Mouse (Mus musculus): ENCODE data around the gene Stag1. TPM values are rescaled to one million over a fixed set of nuclear protein-coding genes. Genes with fewer than 3 reads are reported as not detected.

The Stag1 gene
- total RNA-seq, 2 experiments from 2014 or later: 177 to 229 TPM

GRCm38 (mm10) chr9:101002053-101002452, 404.5 kb downstream of the Stag1 start:
- ATAC-seq (replicated peaks; ENCODE audit: low FRiP score, poor library complexity, severe bottlenecking): no peak

GRCm38 (mm10) chr9:101002841-101003240, 405.2 kb downstream of the Stag1 start:
- ATAC-seq (replicated peaks; ENCODE audit: low FRiP score, poor library complexity, severe bottlenecking): no peak

DNA sequence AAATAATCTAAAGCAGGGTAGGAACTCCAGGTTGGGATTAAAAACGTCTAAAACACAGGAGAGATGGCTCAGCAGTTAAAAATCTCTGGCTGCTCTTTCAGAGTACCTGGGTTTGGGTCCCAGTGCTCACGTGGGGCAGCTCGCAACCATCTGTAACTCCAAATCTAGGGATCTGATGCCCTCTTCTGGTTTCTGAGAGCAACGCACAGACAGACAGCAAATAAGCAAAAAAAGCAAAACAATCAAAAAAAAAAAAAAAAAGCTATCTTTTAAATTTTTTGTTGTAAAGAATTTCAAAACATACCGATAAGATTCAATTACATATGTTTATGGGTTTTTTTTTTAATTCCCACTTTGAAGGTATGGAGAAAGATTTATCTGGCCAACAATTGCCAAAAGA, 405.7 kb downstream of the Stag1 start:
- no peak for ATAC-seq (replicated peaks; ENCODE audit: low FRiP score, poor library complexity, severe bottlenecking)

- ATAC-seq (replicated peaks; ENCODE audit: low FRiP score, poor library complexity, severe bottlenecking): no peak
These were observed 408.3 kb downstream of the Stag1 start for GRCm38 (mm10) chr9:101005866-101006265.

Other genes with a start within 250 kb of the Stag1 start
- gene Il20rb, start 111.0 kb upstream of the Stag1 start, total RNA-seq (2015; ENCODE audit: low replicate concordance): not detected in 2 replicates
- gene Il20rb, start 111.0 kb upstream of the Stag1 start, total RNA-seq (2017; ENCODE audit: low replicate concordance): 0.64 TPM in 1 of 2 replicates, not detected in the other
- 20.5 and 21.3 TPM in 2 replicates for gene Nck1, start 51.7 kb upstream of the Stag1 start, total RNA-seq (2015; ENCODE audit: low replicate concordance)
- 20.2 and 43.7 TPM in 2 replicates for gene Nck1, start 51.7 kb upstream of the Stag1 start, total RNA-seq (2017; ENCODE audit: low replicate concordance)
- not detected in 2 replicates for gene Slc35g2, start 26.7 kb upstream of the Stag1 start, total RNA-seq (2015; ENCODE audit: low replicate concordance)
- not detected in 2 replicates for gene Slc35g2, start 26.7 kb upstream of the Stag1 start, total RNA-seq (2017; ENCODE audit: low replicate concordance)

Measured in erythroid progenitor cell, adult 5-6 weeks (primary cell).